Mouse (Mus musculus) lung, embryonic 15.5 days (tissue): ENCODE measurements at regions not wholly inside any gene's neighbourhood (a gene's known extent, or its start where the extent isn't known, plus 50 kb on each side); places are given as distances from the start of the nearest gene placed in this dataset.

Source experiments
- ATAC-seq: fragments of 200-750 bp; cut with Nextera tagmentation; 2 replicates; pipeline ENCODE4 v1.8.0; 2017; ENCODE audit warnings: moderate number of reproducible peaks, borderline replicate concordance; ENCODE audit not compliant: low FRiP score, low TSS enrichment; ENCODE audit errors: extremely low read depth
- H3K27ac ChIP-seq: fragments of 300-500 bp; sonication (generic); 2 replicates; pipeline ENCODE4 v1.5.1; 2015; ENCODE audit warnings: moderate library complexity, mild to moderate bottlenecking, inconsistent platforms
- H3K27me3 ChIP-seq: fragments of 300-500 bp; sonication (generic); 2 replicates; pipeline ENCODE4 v1.6.1; 2015; ENCODE audit warnings: inconsistent platforms
- H3K36me3 ChIP-seq: fragments of 300-500 bp; sonication (generic); 2 replicates; pipeline ENCODE4 v1.6.1; 2015; ENCODE audit warnings: inconsistent platforms
- H3K4me1 ChIP-seq: fragments of 300-500 bp; sonication (generic); 2 replicates; pipeline ENCODE4 v1.6.1; 2015; ENCODE audit warnings: inconsistent platforms
- H3K4me2 ChIP-seq: fragments of 300-500 bp; sonication (generic); 2 replicates; pipeline ENCODE4 v1.6.1; 2015; ENCODE audit warnings: inconsistent platforms, mild to moderate bottlenecking, moderate library complexity
- H3K4me3 ChIP-seq: fragments of 300-500 bp; sonication (generic); 2 replicates; pipeline ENCODE4 v1.5.1; 2015; ENCODE audit warnings: mild to moderate bottlenecking, inconsistent platforms
- H3K9ac ChIP-seq: fragments of 300-500 bp; sonication (generic); 2 replicates; pipeline ENCODE4 v1.6.1; 2015; ENCODE audit warnings: inconsistent platforms
- H3K9me3 ChIP-seq: fragments of 300-500 bp; sonication (generic); 2 replicates; pipeline ENCODE4 v1.6.1; 2016; ENCODE audit warnings: inconsistent platforms
- whole genome bisulfite sequencing: fragments of 180-500 bp; shearing (Covaris S2); methylation state at CpG from one replicate; pipeline ENCODE4 v1.1.7; 2015; 5-methylcytosine and 5-hydroxymethylcytosine counted together

GRCm38 (mm10) chr11:117538732-117539131, 54.6 kb downstream of the Gm11733 start:
- no peak overlapping the region for H3K9ac ChIP-seq
- no peaks in the 10 kb centered on the region for H3K36me3 ChIP-seq
- WGBS: 72% methylated on average over 5 of the region's 5 CpGs
- H3K4me1 ChIP-seq: peaks cover 24% of the 10 kb centered on the region
- H3K27ac ChIP-seq: no peak overlapping the region
- ATAC-seq: no peak
- H3K27me3 ChIP-seq: no peaks in the 10 kb centered on the region
- H3K9me3 ChIP-seq: no peaks in the 10 kb centered on the region
- H3K4me3 ChIP-seq: no peak overlapping the region
- no peak overlapping the region for H3K4me2 ChIP-seq

DNA sequence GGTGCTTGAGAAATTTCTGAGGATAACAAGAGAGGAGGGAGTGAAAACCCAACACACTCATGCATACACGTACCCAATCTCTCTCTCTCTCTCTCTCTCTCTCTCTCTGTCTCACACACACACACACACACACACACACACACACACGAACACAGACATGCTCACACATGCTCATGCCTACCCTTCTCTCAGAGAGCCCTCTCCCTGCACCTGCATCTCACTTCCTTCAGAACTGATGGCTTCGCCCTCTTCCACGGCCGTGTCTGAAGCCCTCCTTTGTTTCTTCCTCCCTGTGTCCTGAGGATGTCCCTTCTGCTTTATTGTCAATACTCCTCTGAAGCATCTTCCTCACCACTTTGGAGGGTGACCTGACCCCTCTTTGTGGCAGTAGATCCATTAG, 56.4 kb downstream of the Gm11733 start:
- H3K9ac ChIP-seq: no peak overlapping the region
- H3K27me3 ChIP-seq: no peaks in the 10 kb centered on the region
- WGBS: 49% methylated on average over 5 of the region's 5 CpGs
- H3K9me3 ChIP-seq: no peaks in the 10 kb centered on the region
- H3K4me3 ChIP-seq: no peak overlapping the region
- ATAC-seq: no peak
- H3K4me1 ChIP-seq: peaks cover 12% of the 10 kb centered on the region
- H3K4me2 ChIP-seq: no peak overlapping the region
- H3K27ac ChIP-seq: no peak overlapping the region
- no peaks in the 10 kb centered on the region for H3K36me3 ChIP-seq

- WGBS: 6% methylated on average over 6 of the region's 6 CpGs
- Histone ChIP-seq H3K4me1 (peaks cover 6% of the 10 kb centered on the region), H3K36me3 (no peaks in the 10 kb centered on the region), H3K4me2 (no peak overlapping the region), H3K9ac (no peak overlapping the region), H3K4me3 (no peak overlapping the region), H3K27me3 (no peaks in the 10 kb centered on the region), H3K27ac (no peak overlapping the region), H3K9me3 (no peaks in the 10 kb centered on the region)
- peak; percentile 60; the same call in 1 of the 2 replicates for ATAC-seq
Measured at GRCm38 (mm10) chr11:117541205-117541884, 57.2 kb downstream of the Gm11733 start.

DNA sequence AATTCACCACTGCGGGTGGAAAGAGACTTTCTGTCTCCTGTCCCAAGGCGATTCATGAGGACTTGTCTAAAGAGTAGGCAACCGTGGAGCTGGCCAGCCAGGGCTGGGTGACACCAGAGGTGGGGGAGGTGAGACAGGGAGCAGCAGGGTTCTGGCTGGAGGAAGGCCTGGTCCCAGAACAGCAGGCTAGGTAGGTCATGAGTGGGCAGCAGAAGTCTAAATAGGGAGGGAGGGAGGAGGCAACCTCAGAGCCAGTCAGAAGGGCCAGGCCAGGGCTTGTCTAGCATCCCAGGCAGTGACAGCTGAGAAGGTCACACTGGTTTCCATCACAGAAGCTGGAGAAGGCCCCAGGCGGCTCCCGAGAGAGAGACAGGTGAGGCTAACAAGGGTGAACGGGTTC, 59.0 kb downstream of the Gm11733 start:
- Histone ChIP-seq H3K9me3 (no peaks in the 10 kb centered on the region), H3K9ac (no peak overlapping the region), H3K4me1 (peaks cover 6% of the 10 kb centered on the region), H3K27me3 (no peaks in the 10 kb centered on the region), H3K27ac (0 out of 2 replicates have a peak overlapping the region, but pooled peaks have one; percentile 25), H3K4me2 (no peak overlapping the region), H3K36me3 (no peaks in the 10 kb centered on the region), H3K4me3 (no peak overlapping the region)
- no peak for ATAC-seq
- WGBS: 40% methylated on average over 6 of the region's 6 CpGs

DNA sequence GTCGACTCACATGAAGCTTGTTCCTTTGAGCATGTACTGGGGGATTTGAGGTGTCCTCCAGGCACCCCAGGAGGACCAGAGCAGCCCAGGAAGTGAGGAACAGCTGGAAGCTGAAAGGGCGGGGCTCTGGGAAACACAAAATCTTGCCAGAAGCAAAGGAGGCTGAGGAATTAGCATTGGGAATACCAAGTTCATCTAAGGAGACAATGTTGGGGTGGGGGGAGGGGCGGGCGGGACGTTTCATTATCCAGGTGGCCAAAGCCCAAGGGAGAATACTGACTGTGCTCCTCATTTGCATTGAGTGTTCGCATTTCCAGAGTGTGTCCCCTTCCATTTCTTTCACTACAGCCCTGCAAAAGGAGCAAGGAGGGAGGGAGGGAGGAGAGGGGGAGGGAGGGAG, 60.3 kb downstream of the Gm11733 start:
- H3K9me3 ChIP-seq: no peaks in the 10 kb centered on the region
- no peaks in the 10 kb centered on the region for H3K36me3 ChIP-seq
- no peak overlapping the region for H3K27ac ChIP-seq
- ATAC-seq: no peak
- H3K4me2 ChIP-seq: no peak overlapping the region
- no peaks in the 10 kb centered on the region for H3K27me3 ChIP-seq
- H3K4me3 ChIP-seq: no peak overlapping the region
- 42% methylated on average over 6 of the region's 6 CpGs for WGBS
- no peak overlapping the region for H3K9ac ChIP-seq
- H3K4me1 ChIP-seq: peaks cover 6% of the 10 kb centered on the region

DNA sequence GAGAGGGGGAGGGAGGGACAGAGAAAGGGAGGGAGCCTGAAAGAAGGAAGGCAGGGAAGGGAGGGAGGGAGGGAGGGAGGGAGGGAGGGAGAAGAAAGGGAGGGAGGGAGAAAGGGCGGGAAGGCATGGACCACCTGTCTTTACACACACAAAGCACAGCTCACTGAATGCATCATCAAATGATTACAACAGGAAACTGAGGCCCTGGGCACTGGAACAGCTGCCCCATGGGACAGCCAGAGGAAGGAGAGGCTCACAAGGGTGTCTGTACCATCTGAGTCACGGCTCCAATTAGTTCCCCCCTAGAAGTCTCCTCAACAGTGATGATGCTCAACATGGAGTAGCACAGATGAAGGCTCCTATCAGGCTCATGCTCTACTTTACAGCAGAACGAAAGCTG, 60.8 kb downstream of the Gm11733 start:
- Histone ChIP-seq H3K4me2 (no peak overlapping the region), H3K27me3 (no peaks in the 10 kb centered on the region), H3K36me3 (no peaks in the 10 kb centered on the region), H3K4me3 (no peak overlapping the region), H3K4me1 (peaks cover 6% of the 10 kb centered on the region), H3K9me3 (no peaks in the 10 kb centered on the region), H3K9ac (no peak overlapping the region), H3K27ac (no peak overlapping the region)
- 51% methylated on average over 3 of the region's 3 CpGs for WGBS
- no peak for ATAC-seq

DNA sequence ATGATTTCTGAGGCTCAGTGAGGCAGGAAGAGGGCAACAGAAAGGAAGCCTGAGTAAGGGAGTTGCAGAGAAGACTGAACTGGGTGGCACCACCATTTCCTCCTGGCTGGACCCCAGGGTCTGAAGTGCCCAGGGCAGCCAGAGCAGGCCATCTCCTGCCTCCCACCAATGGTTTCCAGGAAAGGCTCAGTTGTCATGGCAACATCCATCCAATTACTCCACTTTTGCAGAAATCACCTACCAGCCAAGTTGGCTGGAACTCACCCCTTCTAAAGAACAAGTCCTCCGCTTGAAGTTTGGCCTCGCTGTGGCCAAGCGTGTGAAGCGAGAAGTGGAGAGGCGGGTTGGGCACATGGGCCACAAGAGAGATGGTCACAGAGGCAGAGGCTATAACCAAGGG, 67.8 kb downstream of the Gm11733 start:
- H3K9me3 ChIP-seq: no peaks in the 10 kb centered on the region
- 90% methylated on average over 5 of the region's 5 CpGs for WGBS

DNA sequence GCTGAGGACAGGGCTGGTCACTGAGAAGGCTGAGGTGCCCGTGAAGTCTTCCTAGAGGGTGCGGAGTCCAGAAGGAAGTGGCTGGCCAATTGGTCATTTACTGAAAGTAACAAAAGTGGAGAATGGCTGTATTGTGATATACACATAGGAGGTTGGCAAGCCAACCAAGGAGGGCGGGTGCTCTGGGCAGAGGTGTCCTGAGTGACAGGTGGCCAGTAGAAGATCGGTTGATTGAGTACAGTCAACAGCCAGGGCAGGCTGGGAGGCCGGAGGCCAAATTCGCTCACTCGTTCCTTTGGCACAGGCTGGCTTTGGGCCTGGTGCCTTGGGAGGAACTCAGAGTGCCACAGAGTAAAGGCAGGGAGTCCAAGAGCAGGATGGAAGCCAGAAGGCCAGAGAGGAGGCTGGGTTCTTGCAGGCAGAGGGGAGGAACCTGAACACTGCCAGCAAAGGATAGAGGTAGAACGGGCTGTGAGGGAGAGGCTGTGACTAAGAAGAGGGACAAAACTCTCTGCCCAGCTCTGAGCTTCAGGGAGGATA, 68.3 kb downstream of the Gm11733 start:
- Histone ChIP-seq H3K9me3 (no peaks in the 10 kb centered on the region), H3K27ac (no peak overlapping the region), H3K4me1 (no peaks in the 10 kb centered on the region), H3K4me3 (no peak overlapping the region), H3K4me2 (no peak overlapping the region), H3K27me3 (no peaks in the 10 kb centered on the region), H3K9ac (no peak overlapping the region), H3K36me3 (no peaks in the 10 kb centered on the region)
- 82% methylated on average over 8 of the region's 8 CpGs for WGBS
- ATAC-seq: no peak

More for the DNA sequence above, 67.8 kb downstream of the Gm11733 start:
- no peaks in the 10 kb centered on the region for H3K4me1 ChIP-seq
- no peak overlapping the region for H3K27ac ChIP-seq
- no peak overlapping the region for H3K4me3 ChIP-seq
- no peak overlapping the region for H3K4me2 ChIP-seq
- H3K36me3 ChIP-seq: no peaks in the 10 kb centered on the region
- no peak overlapping the region for H3K9ac ChIP-seq
- no peaks in the 10 kb centered on the region for H3K27me3 ChIP-seq
- ATAC-seq: no peak

- 40% methylated on average over 10 of the region's 10 CpGs for WGBS
- Histone ChIP-seq H3K4me2 (no peak overlapping the region), H3K4me3 (no peak overlapping the region), H3K36me3 (no peaks in the 10 kb centered on the region), H3K4me1 (no peaks in the 10 kb centered on the region), H3K27ac (no peak overlapping the region), H3K27me3 (no peaks in the 10 kb centered on the region), H3K9me3 (no peaks in the 10 kb centered on the region), H3K9ac (no peak overlapping the region)
- ATAC-seq: no peak
Measured at GRCm38 (mm10) chr11:117554111-117554510, 69.9 kb downstream of the Gm11733 start.

- H3K9me3 ChIP-seq: no peaks in the 10 kb centered on the region
- 78% methylated on average over 16 of the region's 16 CpGs for WGBS
- no peak overlapping the region for H3K4me2 ChIP-seq
- no peaks in the 10 kb centered on the region for H3K27me3 ChIP-seq
- no peak overlapping the region for H3K27ac ChIP-seq
- H3K4me3 ChIP-seq: no peak overlapping the region
- H3K9ac ChIP-seq: no peak overlapping the region
- no peak for ATAC-seq
- no peaks in the 10 kb centered on the region for H3K36me3 ChIP-seq
- no peaks in the 10 kb centered on the region for H3K4me1 ChIP-seq
Measured at GRCm38 (mm10) chr11:117557474-117558381, 73.6 kb downstream of the Gm11733 start.

DNA sequence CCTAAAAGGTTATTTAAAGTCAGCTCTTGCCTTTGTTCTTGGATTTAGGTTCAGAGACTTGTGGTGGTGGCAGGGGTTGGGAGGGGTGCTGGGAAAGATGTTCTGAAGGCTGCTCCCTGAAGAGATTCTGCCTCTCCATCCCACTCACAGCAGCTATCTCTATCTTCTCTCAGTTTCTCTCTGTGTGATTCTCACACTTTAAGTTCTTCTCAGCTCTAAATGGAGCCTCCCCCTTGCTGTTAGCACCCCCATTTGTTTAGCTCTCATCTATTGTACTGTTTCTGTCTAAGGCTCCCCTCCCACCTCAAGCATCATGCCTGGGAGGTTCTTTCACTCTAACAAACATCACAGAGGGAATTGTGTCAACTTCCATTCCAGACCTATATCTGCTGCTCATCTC, 75.7 kb downstream of the Gm11733 start:
- Histone ChIP-seq H3K4me2 (no peak overlapping the region), H3K27ac (no peak overlapping the region), H3K4me1 (no peaks in the 10 kb centered on the region), H3K36me3 (no peaks in the 10 kb centered on the region), H3K9ac (no peak overlapping the region), H3K4me3 (no peak overlapping the region), H3K27me3 (no peaks in the 10 kb centered on the region), H3K9me3 (no peaks in the 10 kb centered on the region)
- ATAC-seq: no peak

GRCm38 (mm10) chr11:117567961-117568605, 83.9 kb downstream of the Gm11733 start:
- no peak overlapping the region for H3K9ac ChIP-seq
- H3K9me3 ChIP-seq: no peaks in the 10 kb centered on the region
- no peaks in the 10 kb centered on the region for H3K27me3 ChIP-seq
- no peak overlapping the region for H3K4me3 ChIP-seq
- H3K4me1 ChIP-seq: peaks cover 10% of the 10 kb centered on the region
- H3K36me3 ChIP-seq: no peaks in the 10 kb centered on the region
- ATAC-seq: no peak; the same call in 1 of the 2 replicates
- H3K4me2 ChIP-seq: no peak overlapping the region
- H3K27ac ChIP-seq: peak overlapping the region; percentile 75
- 73% methylated on average over 9 of the region's 9 CpGs for WGBS
